Comparison of ENCODE assay signal across 8 mouse cellular contexts in the genomic region with DNA sequence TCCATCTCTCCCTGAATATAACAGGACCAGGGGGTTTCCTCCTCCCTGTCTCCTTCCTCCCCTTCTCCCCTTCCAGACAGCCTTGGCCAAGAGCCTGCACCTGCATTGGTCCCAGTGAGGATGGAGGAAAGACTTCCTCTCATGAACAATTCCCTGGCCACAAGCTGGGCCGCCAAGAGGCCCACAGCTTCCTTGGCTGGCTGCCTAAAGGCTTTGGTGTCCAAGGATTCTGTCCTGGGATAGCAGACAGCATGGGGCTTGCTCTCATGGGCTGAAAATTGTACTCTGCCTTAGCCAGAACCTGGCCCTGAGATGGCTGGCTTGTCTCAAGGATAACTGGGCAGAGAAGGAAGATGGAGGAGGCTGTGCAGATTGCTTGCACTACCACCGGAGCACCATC.
A peak's percentile ranks its signal among the peaks of the same experiment; 100 is the strongest.
DNase-seq lines count a peak whose midpoint lies in the region; ATAC-seq and TF ChIP-seq lines count a peak whose summit lies in the region.

No protein-coding gene starts in this region.

- H3K27me3 ChIP-seq in embryonic facial prominence, embryonic 14.5 days (replicated peaks; ENCODE audit: control insufficient read depth, insufficient read depth, low read length), result no peaks in the 10 kb centered on the region
- no peaks in the 10 kb centered on the region; the same call in none of the 2 replicates for H3K27me3 ChIP-seq in embryonic facial prominence, embryonic 10.5 days (replicated peaks; ENCODE audit: low read depth, poor library complexity, severe bottlenecking)
- H3K27me3 ChIP-seq in stomach, postnatal 0 days (ENCODE audit: control insufficient read depth, insufficient read depth, low read length), result no peaks in the 10 kb centered on the region

- 0 out of 2 replicates have a peak, but pooled peaks have one; percentile 10 for ATAC-seq in embryonic facial prominence, embryonic 14.5 days (ENCODE audit: low read depth)
- ATAC-seq in stomach, postnatal 0 days (ENCODE audit: low FRiP score, low TSS enrichment), result no peak

- no peak for TF ChIP-seq CTCF in stomach, postnatal 0 days (IDR thresholded peaks at IDR 0.05; ENCODE audit: low read depth)

- H3K9ac ChIP-seq in embryonic facial prominence, embryonic 14.5 days (ENCODE audit: low read depth, low read length), result no peak overlapping the region
- no peak overlapping the region for H3K9ac ChIP-seq in stomach, postnatal 0 days (ENCODE audit: low read length)

- 71% methylated on average over 2 of the region's 2 CpGs for WGBS in embryonic facial prominence, embryonic 14.5 days
- 95% methylated on average over 2 of the region's 2 CpGs for WGBS in embryonic facial prominence, embryonic 10.5 days
- WGBS in stomach, postnatal 0 days, result 69% methylated on average over 2 of the region's 2 CpGs

- H3K4me2 ChIP-seq in embryonic facial prominence, embryonic 14.5 days (ENCODE audit: low read depth, low read length), result no peak overlapping the region
- H3K4me2 ChIP-seq in stomach, postnatal 0 days (replicated peaks; ENCODE audit: low read depth), result no peak overlapping the region

- intact Hi-C loops in heart, postnatal 36 days (cut with DNase I), result no loop called here

- H3K4me1 ChIP-seq in embryonic facial prominence, embryonic 14.5 days (ENCODE audit: control insufficient read depth, insufficient read depth, low read length), result peaks cover 16% of the 10 kb centered on the region
- H3K4me1 ChIP-seq in embryonic facial prominence, embryonic 10.5 days, result peaks cover 13% of the 10 kb centered on the region; the same call in 1 of the 2 replicates
- 0 out of 2 replicates have a peak, but pooled peaks cover 2% of the 10 kb centered on the region for H3K4me1 ChIP-seq in stomach, postnatal 0 days (replicated peaks; ENCODE audit: control insufficient read depth, insufficient read depth)

- no peak overlapping the region for H3K27ac ChIP-seq in embryonic facial prominence, embryonic 14.5 days (replicated peaks; ENCODE audit: low read depth, low read length)
- H3K27ac ChIP-seq in embryonic facial prominence, embryonic 10.5 days (replicated peaks), result no peak overlapping the region
- H3K27ac ChIP-seq in stomach, postnatal 0 days (replicated peaks), result no peak overlapping the region

- TF ChIP-seq EP300 in stomach, postnatal 0 days (optimal IDR thresholded peaks at IDR 0.05), result no peak

- H3K36me3 ChIP-seq in embryonic facial prominence, embryonic 14.5 days (ENCODE audit: control insufficient read depth, insufficient read depth, low read length), result no peaks in the 10 kb centered on the region
- no peaks in the 10 kb centered on the region for H3K36me3 ChIP-seq in embryonic facial prominence, embryonic 10.5 days (replicated peaks)
- H3K36me3 ChIP-seq in stomach, postnatal 0 days (ENCODE audit: control insufficient read depth, insufficient read depth, low read length), result no peaks in the 10 kb centered on the region

- no peak overlapping the region for H3K4me3 ChIP-seq in embryonic facial prominence, embryonic 14.5 days (ENCODE audit: low read depth, low read length)
- no peak overlapping the region for H3K4me3 ChIP-seq in embryonic facial prominence, embryonic 10.5 days
- H3K4me3 ChIP-seq in stomach, postnatal 0 days (ENCODE audit: low read depth, low read length), result no peak overlapping the region

- no peaks in the 10 kb centered on the region for H3K9me3 ChIP-seq in embryonic facial prominence, embryonic 14.5 days (ENCODE audit: control insufficient read depth, low read length)
- no peaks in the 10 kb centered on the region for H3K9me3 ChIP-seq in embryonic facial prominence, embryonic 10.5 days
- no peaks in the 10 kb centered on the region for H3K9me3 ChIP-seq in stomach, postnatal 0 days (ENCODE audit: control insufficient read depth, low read length)

- peak; percentile 45 for DNase-seq in embryonic facial prominence, embryonic 14.5 days (ENCODE audit: low spot score)
- no peak for DNase-seq in embryonic facial prominence, embryonic 10.5 days (ENCODE audit: low spot score)
- DNase-seq in right cerebral cortex, postnatal 4 days, result peak; percentile 13
- DNase-seq in right cerebral cortex, postnatal 25 days, result no peak
- DNase-seq in heart, postnatal 36 days, result peak; percentile 51 to 54
- peak; percentile 27 for DNase-seq in stomach, postnatal 0 days (ENCODE audit: low spot score)
- no peak for DNase-seq in frontal cortex, adult 2 months (ENCODE audit: extremely low spot score in 1 of 2, low spot score in 1 of 2)
- DNase-seq in liver, result no peak

Comparison
In these comparisons a context has a peak if more than half of its experiments do, and no peak if none do; other contexts are left out.
1. DNase-seq: peak in embryonic facial prominence, embryonic 14.5 days (single experiment), right cerebral cortex, postnatal 4 days (single experiment), heart, postnatal 36 days (2 of 2) and stomach, postnatal 0 days (single experiment); none in embryonic facial prominence, embryonic 10.5 days (single experiment), right cerebral cortex, postnatal 25 days (single experiment), frontal cortex, adult 2 months (0 of 2) and liver (single experiment).